In genomic region chr8:105959350-105959749, GRCm38 (mm10) we compare ENCODE assay signal across 9 mouse cellular contexts. TPM values are rescaled to one million over a fixed set of nuclear protein-coding genes. Genes with fewer than 3 reads are reported as not detected.
A peak's percentile ranks its signal among the peaks of the same experiment; 100 is the strongest.
DNase-seq lines count a peak whose midpoint lies in the region; ATAC-seq and TF ChIP-seq lines count a peak whose summit lies in the region.
"Had no signal": no experiment of that assay in that cellular context is flagged by ENCODE, and none has a peak within 500 bp of the region (broad histone marks: within the 10 kb centered on the region; RNA-seq: fewer than 3 reads in every experiment).

No protein-coding gene starts in this region.

- no peak for TF ChIP-seq CTCF in hindbrain, postnatal 0 days (IDR thresholded peaks at IDR 0.05; ENCODE audit: low read depth)

- no peak overlapping the region for H3K4me3 ChIP-seq in hindbrain, postnatal 0 days (ENCODE audit: low read length)
- H3K4me3 ChIP-seq in hindbrain, embryonic 12.5 days: no peak overlapping the region
- H3K4me3 ChIP-seq: neural tube, embryonic 12.5 days had no signal

- H3K27ac ChIP-seq in hindbrain, postnatal 0 days: no peak overlapping the region
- no peak overlapping the region for H3K27ac ChIP-seq in hindbrain, embryonic 12.5 days
- H3K27ac ChIP-seq: neural tube, embryonic 12.5 days had no signal

- 70% methylated on average over 7 of the region's 7 CpGs for WGBS in hindbrain, postnatal 0 days
- WGBS in hindbrain, embryonic 12.5 days: 90% methylated on average over 7 of the region's 7 CpGs

- H3K27me3 ChIP-seq in hindbrain, postnatal 0 days (ENCODE audit: insufficient read depth, low read length): no peaks in the 10 kb centered on the region
- H3K27me3 ChIP-seq in hindbrain, embryonic 12.5 days: peaks cover 9% of the 10 kb centered on the region

- H3K9ac ChIP-seq in hindbrain, postnatal 0 days (replicated peaks; ENCODE audit: low read length): no peak overlapping the region
- no peak overlapping the region for H3K9ac ChIP-seq in hindbrain, embryonic 12.5 days
- H3K9ac ChIP-seq: neural tube, embryonic 12.5 days had no signal

- H3K9me3 ChIP-seq in hindbrain, postnatal 0 days (ENCODE audit: low read length): no peaks in the 10 kb centered on the region
- no peaks in the 10 kb centered on the region for H3K9me3 ChIP-seq in hindbrain, embryonic 12.5 days (replicated peaks)
- H3K9me3 ChIP-seq: neural tube, embryonic 12.5 days had no signal

- peak; percentile 55; the same call in 1 of the 2 replicates for ATAC-seq in hindbrain, postnatal 0 days
- ATAC-seq in hindbrain, embryonic 12.5 days (ENCODE audit: low FRiP score): no peak
- no peak for ATAC-seq in erythroblast, adult 5-6 weeks (replicated peaks; ENCODE audit: low FRiP score, poor library complexity, severe bottlenecking)

- no peak overlapping the region for H3K4me2 ChIP-seq in hindbrain, postnatal 0 days (ENCODE audit: low read depth, low read length)
- H3K4me2 ChIP-seq in hindbrain, embryonic 12.5 days (replicated peaks): no peak overlapping the region
- H3K4me2 ChIP-seq: neural tube, embryonic 12.5 days had no signal

- H3K4me1 ChIP-seq in hindbrain, postnatal 0 days (ENCODE audit: insufficient read depth, low read length): peaks cover 6% of the 10 kb centered on the region; the same call in 1 of the 2 replicates
- H3K4me1 ChIP-seq in hindbrain, embryonic 12.5 days: peaks cover under 1% of the 10 kb centered on the region; the same call in 1 of the 2 replicates
- H3K4me1 ChIP-seq: neural tube, embryonic 12.5 days had no signal

- H3K36me3 ChIP-seq in hindbrain, postnatal 0 days (ENCODE audit: insufficient read depth, low read length): no peaks in the 10 kb centered on the region
- H3K36me3 ChIP-seq in hindbrain, embryonic 12.5 days: no peaks in the 10 kb centered on the region
- H3K36me3 ChIP-seq: neural tube, embryonic 12.5 days had no signal

- peak; percentile 47 for DNase-seq in hindbrain, postnatal 0 days (ENCODE audit: low spot score)
- peak; percentile 91 to 94 for DNase-seq in cerebellum, postnatal 14 days
- peak; percentile 91 to 93 for DNase-seq in kidney, postnatal 25 days
- DNase-seq in testis, postnatal 14 days (ENCODE audit: low spot score): peak; percentile 56
- DNase-seq in layer of hippocampus, adult 9-10 months (ENCODE audit: low spot score): no peak
- DNase-seq in frontal cortex, postnatal 10 days (ENCODE audit: low spot score in 2 of 2): no peak

RNA-seq across cellular contexts. Expression of gene Slc12a4, which starts 6.5 kb away (rescaled TPM):
- 22.5 and 25.5 TPM in 2 replicates for total RNA-seq in hindbrain, postnatal 0 days (2014; rRNA removed)
- 16.3 and 16.9 TPM in 2 replicates for polyA plus RNA-seq in hindbrain, postnatal 0 days (2015; fragmentation: Nextera tagmentation; extraction: Ambion mirVana)
- 19.5 TPM in 2 replicates for polyA plus RNA-seq in hindbrain, embryonic 12.5 days (2016; fragmentation: Nextera tagmentation; extraction: Ambion mirVana)
- 4.0 and 7.9 TPM in 2 replicates for total RNA-seq in erythroblast, adult 5-6 weeks (2015; ENCODE audit: low replicate concordance)
- 0.68 and 1.4 TPM in 2 replicates for total RNA-seq in erythroblast, adult 5-6 weeks (2017; ENCODE audit: low replicate concordance)

RNA-seq across cellular contexts. Expression of gene Lcat, which starts 16.2 kb away (rescaled TPM):
- total RNA-seq in hindbrain, postnatal 0 days (2014; rRNA removed): 24.7 and 26.5 TPM in 2 replicates
- 13.0 and 16.8 TPM in 2 replicates for polyA plus RNA-seq in hindbrain, postnatal 0 days (2015; fragmentation: Nextera tagmentation; extraction: Ambion mirVana)
- polyA plus RNA-seq in hindbrain, embryonic 12.5 days (2016; fragmentation: Nextera tagmentation; extraction: Ambion mirVana): 0.57 and 0.79 TPM in 2 replicates
- total RNA-seq in erythroblast, adult 5-6 weeks (2015; ENCODE audit: low replicate concordance): 1.3 TPM in 1 of 2 replicates, not detected in the other
- not detected in 2 replicates for total RNA-seq in erythroblast, adult 5-6 weeks (2017; ENCODE audit: low replicate concordance)

RNA-seq across cellular contexts. Expression of gene Dpep3, which starts 19.9 kb away (rescaled TPM):
- not detected in 2 replicates for total RNA-seq in hindbrain, postnatal 0 days (2014; rRNA removed)
- polyA plus RNA-seq in hindbrain, postnatal 0 days (2015; fragmentation: Nextera tagmentation; extraction: Ambion mirVana): not detected in 2 replicates
- not detected in 2 replicates for polyA plus RNA-seq in hindbrain, embryonic 12.5 days (2016; fragmentation: Nextera tagmentation; extraction: Ambion mirVana)
- not detected in 2 replicates for total RNA-seq in erythroblast, adult 5-6 weeks (2015; ENCODE audit: low replicate concordance)
- not detected in 2 replicates for total RNA-seq in erythroblast, adult 5-6 weeks (2017; ENCODE audit: low replicate concordance)
- polyA plus RNA-seq: neural tube, embryonic 12.5 days had no signal

RNA-seq across cellular contexts. Expression of gene Psmb10, which starts 21.1 kb away (rescaled TPM):
- total RNA-seq in hindbrain, postnatal 0 days (2014; rRNA removed): 67.3 and 75.1 TPM in 2 replicates
- polyA plus RNA-seq in hindbrain, postnatal 0 days (2015; fragmentation: Nextera tagmentation; extraction: Ambion mirVana): 115 and 117 TPM in 2 replicates
- polyA plus RNA-seq in hindbrain, embryonic 12.5 days (2016; fragmentation: Nextera tagmentation; extraction: Ambion mirVana): 27.3 and 30.2 TPM in 2 replicates
- total RNA-seq in erythroblast, adult 5-6 weeks (2015; ENCODE audit: low replicate concordance): 22.9 and 51.4 TPM in 2 replicates
- total RNA-seq in erythroblast, adult 5-6 weeks (2017; ENCODE audit: low replicate concordance): 7.2 and 13.2 TPM in 2 replicates

RNA-seq across cellular contexts. Expression of gene Ctrl, which starts 25.7 kb away (rescaled TPM):
- total RNA-seq in hindbrain, postnatal 0 days (2014; rRNA removed): 1.7 and 5.5 TPM in 2 replicates
- 3.1 and 3.3 TPM in 2 replicates for polyA plus RNA-seq in hindbrain, postnatal 0 days (2015; fragmentation: Nextera tagmentation; extraction: Ambion mirVana)
- 2.6 and 2.7 TPM in 2 replicates for polyA plus RNA-seq in hindbrain, embryonic 12.5 days (2016; fragmentation: Nextera tagmentation; extraction: Ambion mirVana)
- not detected in 2 replicates for total RNA-seq in erythroblast, adult 5-6 weeks (2015; ENCODE audit: low replicate concordance)
- not detected in 2 replicates for total RNA-seq in erythroblast, adult 5-6 weeks (2017; ENCODE audit: low replicate concordance)

Comparison
In these comparisons a context has a peak if more than half of its experiments do, and no peak if none do; other contexts are left out.
1. DNase-seq: peak in hindbrain, postnatal 0 days (single experiment), cerebellum, postnatal 14 days (2 of 2), kidney, postnatal 25 days (2 of 2) and testis, postnatal 14 days (single experiment); none in layer of hippocampus, adult 9-10 months (single experiment) and frontal cortex, postnatal 10 days (0 of 2).
2. RNA of gene Lcat, which starts 16.2 kb away (total RNA-seq): 24.7 to 26.5 TPM in hindbrain, postnatal 0 days; 1.3 TPM in erythroblast, adult 5-6 weeks; every median in the first group is over 10 times any median in the second.